Mouse (Mus musculus): ENCODE measurements at regions not wholly inside any gene's neighbourhood (a gene's known extent, or its start where the extent isn't known, plus 50 kb on each side); places are given as distances from the start of the nearest gene placed in this dataset.

DNA sequence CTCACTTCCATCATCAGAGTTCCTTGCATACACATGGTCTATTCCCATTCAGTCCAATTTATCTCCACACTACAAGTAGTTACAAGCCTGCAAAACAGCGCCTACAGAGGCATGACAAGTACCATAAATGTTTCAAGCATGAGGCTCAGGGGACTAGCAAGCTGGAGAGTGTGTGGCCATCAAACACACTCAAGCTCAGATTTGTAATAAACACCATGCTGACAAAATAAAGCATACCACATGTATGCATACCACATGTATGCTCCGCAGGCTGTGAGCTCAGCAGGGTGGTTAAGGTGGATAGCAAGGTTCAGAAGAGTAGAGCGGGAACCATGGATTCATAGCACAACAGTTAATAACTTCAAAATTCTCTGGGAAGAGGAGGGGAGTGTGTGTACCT is 100.6 kb downstream of the Apob start:
- H3K4me3 ChIP-seq (ENCODE audit: control insufficient read depth in 1 of 2, insufficient read depth in 1 of 2, low read depth in 2 of 2, low read length in 2 of 2) = no peak overlapping the region
- no peaks in the 10 kb centered on the region for H3K79me2 ChIP-seq (ENCODE audit: control insufficient read depth, insufficient read depth, low read length, poor library complexity)
- peaks cover 7 to 12% of the 10 kb centered on the region in 2 experiments; a peak in 3 of 4 replicates for H3K4me1 ChIP-seq (ENCODE audit: control insufficient read depth in 1 of 2, insufficient read depth in 2 of 2, low read length in 2 of 2)
- TF ChIP-seq CHD1 (IDR thresholded peaks at IDR 0.05; ENCODE audit: low read depth, low read length) (no peak), CTCF (IDR thresholded peaks at IDR 0.05 in 2 of 3, conservative IDR thresholded peaks at IDR 0.05 in 1 of 3; ENCODE audit: control insufficient read depth in 1 of 3, insufficient read depth in 1 of 3, low read depth in 2 of 3, low read length in 3 of 3, poor library complexity in 1 of 3, severe bottlenecking in 1 of 3) (no peak)
- no peak overlapping the region for H3K27ac ChIP-seq (ENCODE audit: control insufficient read depth, low read depth, low read length)
- no peak overlapping the region for H3K9ac ChIP-seq (ENCODE audit: control insufficient read depth, low read depth, low read length, poor library complexity, severe bottlenecking)
- H3K27me3 ChIP-seq (ENCODE audit: control insufficient read depth in 1 of 2, insufficient read depth in 2 of 2, low read length in 2 of 2) = no peaks in the 10 kb centered on the region
- no peaks in the 10 kb centered on the region for H3K9me3 ChIP-seq (replicated peaks; ENCODE audit: insufficient read depth, low read length)
- H3K36me3 ChIP-seq (ENCODE audit: control insufficient read depth in 1 of 2, insufficient read depth in 2 of 2, low read length in 2 of 2) = peaks cover 0 to 14% of the 10 kb centered on the region in 2 experiments; a peak in 2 of 4 replicates
- no peak for DNase-seq (ENCODE audit: low read depth, low spot score)

DNA sequence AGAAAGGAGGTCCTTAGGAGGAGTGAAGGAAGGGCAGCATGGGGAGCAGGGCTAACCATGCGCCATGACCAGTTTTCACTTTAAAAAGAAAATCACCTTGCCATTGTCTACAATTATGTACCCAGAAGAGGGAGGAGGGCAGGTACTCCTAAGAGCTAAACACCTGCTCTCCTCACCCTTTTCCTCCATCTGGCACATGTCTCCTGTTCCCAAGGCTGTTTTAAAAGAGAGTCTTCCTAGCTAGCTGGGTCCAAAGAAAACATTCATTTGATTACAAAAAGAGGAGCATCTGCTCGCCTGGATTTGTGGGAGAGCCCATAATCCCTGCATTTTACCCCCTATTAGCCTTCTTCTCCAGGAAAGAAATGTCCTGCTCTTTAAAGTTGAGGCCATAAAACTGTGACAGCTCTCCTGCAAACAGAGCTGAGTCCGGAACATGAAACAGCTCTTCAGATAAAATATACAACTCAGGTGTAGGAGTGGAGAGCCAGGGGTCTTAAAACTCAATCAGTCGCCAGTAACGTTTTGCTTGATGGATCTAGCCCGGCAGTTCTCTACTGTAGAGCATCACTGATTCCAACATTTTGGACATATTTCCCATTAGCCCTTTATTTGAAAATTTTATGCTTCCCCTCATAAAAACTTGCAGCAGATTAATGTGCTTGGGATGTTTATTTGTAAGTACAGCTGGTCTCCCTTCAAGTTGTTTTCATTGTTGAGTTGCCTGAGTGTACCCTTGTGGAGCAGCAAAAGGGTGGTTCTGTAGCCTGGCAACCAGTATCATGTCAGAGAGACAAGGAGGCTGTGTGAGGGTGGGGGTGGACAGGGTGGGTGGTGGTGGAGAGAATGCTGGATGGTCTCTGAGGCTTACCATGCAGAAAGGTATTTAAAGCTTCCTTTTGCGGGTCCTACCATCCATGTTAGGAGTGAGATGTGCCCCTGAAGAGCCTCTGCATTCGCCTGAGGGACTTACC is 105.5 kb downstream of the Apob start:
- Histone ChIP-seq H3K79me2 (ENCODE audit: control insufficient read depth, insufficient read depth, low read length, poor library complexity) (no peaks in the 10 kb centered on the region), H3K9me3 (replicated peaks; ENCODE audit: insufficient read depth, low read length) (no peaks in the 10 kb centered on the region), H3K4me3 (ENCODE audit: control insufficient read depth in 1 of 2, insufficient read depth in 1 of 2, low read depth in 2 of 2, low read length in 2 of 2) (no peak overlapping the region), H3K9ac (ENCODE audit: control insufficient read depth, low read depth, low read length, poor library complexity, severe bottlenecking) (no peak overlapping the region), H3K4me1 (ENCODE audit: control insufficient read depth in 1 of 2, insufficient read depth in 2 of 2, low read length in 2 of 2) (peaks cover 2 to 4% of the 10 kb centered on the region in 2 experiments; a peak in 2 of 4 replicates), H3K27ac (ENCODE audit: control insufficient read depth, low read depth, low read length) (no peak overlapping the region), H3K36me3 (ENCODE audit: control insufficient read depth in 1 of 2, insufficient read depth in 2 of 2, low read length in 2 of 2) (peaks cover 0 to 5% of the 10 kb centered on the region in 2 experiments; a peak in 2 of 4 replicates), H3K27me3 (ENCODE audit: control insufficient read depth in 1 of 2, insufficient read depth in 2 of 2, low read length in 2 of 2) (no peaks in the 10 kb centered on the region)
- TF ChIP-seq CHD1 (IDR thresholded peaks at IDR 0.05; ENCODE audit: low read depth, low read length) (no peak), HCFC1 (IDR thresholded peaks at IDR 0.05; ENCODE audit: low read depth, low read length) (no peak), NELFE (IDR thresholded peaks at IDR 0.05; ENCODE audit: low read depth, low read length) (no peak), CTCF (IDR thresholded peaks at IDR 0.05 in 2 of 3, conservative IDR thresholded peaks at IDR 0.05 in 1 of 3; ENCODE audit: control insufficient read depth in 1 of 3, insufficient read depth in 1 of 3, low read depth in 2 of 3, low read length in 3 of 3, poor library complexity in 1 of 3, severe bottlenecking in 1 of 3) (no peak), ZC3H11A (IDR thresholded peaks at IDR 0.05; ENCODE audit: low read depth, low read length) (no peak), GABPA (IDR thresholded peaks at IDR 0.05; ENCODE audit: low read depth, low read length) (no peak), JUND (IDR thresholded peaks at IDR 0.05; ENCODE audit: low read depth, low read length) (no peak), MAFK (IDR thresholded peaks at IDR 0.05; ENCODE audit: borderline replicate concordance, low read depth, low read length) (no peak), POLR2AphosphoS5 (IDR thresholded peaks at IDR 0.05; ENCODE audit: borderline replicate concordance, low read depth, low read length) (no peak), MAZ (IDR thresholded peaks at IDR 0.05; ENCODE audit: low read depth, low read length) (no peak), ZKSCAN1 (IDR thresholded peaks at IDR 0.05; ENCODE audit: low read depth, low read length) (no peak), SIN3A (IDR thresholded peaks at IDR 0.05; ENCODE audit: low read length) (no peak), USF2 (IDR thresholded peaks at IDR 0.05; ENCODE audit: borderline replicate concordance in 1 of 2, insufficient read depth in 1 of 2, low read depth in 1 of 2, low read length in 2 of 2) (no peak), KAT2A (conservative IDR thresholded peaks at IDR 0.05; ENCODE audit: low read depth, low read length) (no peak), RCOR1 (IDR thresholded peaks at IDR 0.05; ENCODE audit: low read depth, low read length) (no peak), MXI1 (IDR thresholded peaks at IDR 0.05; ENCODE audit: low read depth, low read length) (no peak), MEF2A (IDR thresholded peaks at IDR 0.05; ENCODE audit: extremely low read depth, insufficient replicate concordance, low read depth, low read length, poor library complexity, severe bottlenecking) (no peak), TCF12 (IDR thresholded peaks at IDR 0.05; ENCODE audit: low read depth, low read length) (no peak)
- no peak for DNase-seq (ENCODE audit: low read depth, low spot score)

Data from MEL (cell line).